Mouse (Mus musculus): ENCODE data around the gene Tbc1d5. TPM values are rescaled to one million over a fixed set of nuclear protein-coding genes. Genes with fewer than 3 reads are reported as not detected.

Tbc1d5 gene
- total RNA-seq, 2 experiments from 2014 or later, result 26.2 to 55.5 TPM

- peak; percentile 55; the same call in 1 of the 2 replicates for ATAC-seq (replicated peaks; ENCODE audit: poor library complexity)
Observed at GRCm38 (mm10) chr17:51111194-51111593, 68.0 kb downstream of the Tbc1d5 start.

GRCm38 (mm10) chr17:51104294-51104693 is 74.9 kb downstream of the Tbc1d5 start:
- peak; percentile 84 for ATAC-seq (replicated peaks; ENCODE audit: poor library complexity)

GRCm38 (mm10) chr17:51043869-51044268 is 135.3 kb downstream of the Tbc1d5 start:
- peak; percentile 63 for ATAC-seq (replicated peaks; ENCODE audit: poor library complexity)

- ATAC-seq (replicated peaks; ENCODE audit: poor library complexity), result peak; percentile 26; the same call in 1 of the 2 replicates
Observed at GRCm38 (mm10) chr17:51040861-51041260, 138.3 kb downstream of the Tbc1d5 start.

GRCm38 (mm10) chr17:51023227-51023626 is 155.9 kb downstream of the Tbc1d5 start:
- ATAC-seq (replicated peaks; ENCODE audit: poor library complexity), result no peak

- ATAC-seq (replicated peaks; ENCODE audit: poor library complexity), result 0 out of 2 replicates have a peak, but pooled peaks have one; percentile 31
Observed at GRCm38 (mm10) chr17:51016384-51016783, 162.8 kb downstream of the Tbc1d5 start.

GRCm38 (mm10) chr17:51013908-51014307 is 165.2 kb downstream of the Tbc1d5 start:
- no peak for ATAC-seq (replicated peaks; ENCODE audit: poor library complexity)

GRCm38 (mm10) chr17:51003179-51003578 is 176.0 kb downstream of the Tbc1d5 start:
- no peak for ATAC-seq (replicated peaks; ENCODE audit: poor library complexity)

GRCm38 (mm10) chr17:50998216-50998615 is 180.9 kb downstream of the Tbc1d5 start:
- no peak for ATAC-seq (replicated peaks; ENCODE audit: poor library complexity)

- peak; percentile 99 for ATAC-seq (replicated peaks; ENCODE audit: poor library complexity)
Observed at GRCm38 (mm10) chr17:50993294-50993993, 185.7 kb downstream of the Tbc1d5 start.

- no peak for ATAC-seq (replicated peaks; ENCODE audit: poor library complexity)
Observed at GRCm38 (mm10) chr17:50990770-50991405, 188.3 kb downstream of the Tbc1d5 start.

GRCm38 (mm10) chr17:50987935-50988334 is 191.2 kb downstream of the Tbc1d5 start:
- peak; percentile 70 for ATAC-seq (replicated peaks; ENCODE audit: poor library complexity)

- no peak for ATAC-seq (replicated peaks; ENCODE audit: poor library complexity)
Observed at GRCm38 (mm10) chr17:50981933-50982332, 197.2 kb downstream of the Tbc1d5 start.

GRCm38 (mm10) chr17:50972142-50972541 is 207.0 kb downstream of the Tbc1d5 start:
- peak; percentile 64 for ATAC-seq (replicated peaks; ENCODE audit: poor library complexity)

GRCm38 (mm10) chr17:50966147-50966546 is 213.0 kb downstream of the Tbc1d5 start:
- ATAC-seq (replicated peaks; ENCODE audit: poor library complexity), result no peak

GRCm38 (mm10) chr17:50954313-50954712 is 224.8 kb downstream of the Tbc1d5 start:
- ATAC-seq (replicated peaks; ENCODE audit: poor library complexity), result no peak

GRCm38 (mm10) chr17:50922308-50922707 is 256.8 kb downstream of the Tbc1d5 start:
- ATAC-seq (replicated peaks; ENCODE audit: poor library complexity), result 0 out of 2 replicates have a peak, but pooled peaks have one; percentile 34

- no peak for ATAC-seq (replicated peaks; ENCODE audit: poor library complexity)
Observed at GRCm38 (mm10) chr17:50915216-50915615, 263.9 kb downstream of the Tbc1d5 start.

- ATAC-seq (replicated peaks; ENCODE audit: poor library complexity), result no peak
Observed at GRCm38 (mm10) chr17:50908568-50909335, 270.4 kb downstream of the Tbc1d5 start.

GRCm38 (mm10) chr17:50908160-50908559 is 271.0 kb downstream of the Tbc1d5 start:
- no peak for ATAC-seq (replicated peaks; ENCODE audit: poor library complexity)

GRCm38 (mm10) chr17:50906630-50907029 is 272.5 kb downstream of the Tbc1d5 start:
- no peak for ATAC-seq (replicated peaks; ENCODE audit: poor library complexity)
